Mouse (Mus musculus): ENCODE results near the gene L3hypdh. TPM values are rescaled to one million over a fixed set of nuclear protein-coding genes. Genes with fewer than 3 reads are reported as not detected.

Gene L3hypdh
- polyA plus RNA-seq, 1 experiment, result 5.5 TPM

GRCm38 (mm10) chr12:72023572-72023971, 61.7 kb downstream of the L3hypdh start:
- Histone ChIP-seq H3K4me1 (ENCODE audit: control insufficient read depth, insufficient read depth, low read length) (no peaks in the 10 kb centered on the region), H3K27me3 (ENCODE audit: control insufficient read depth, insufficient read depth, low read length, poor library complexity, severe bottlenecking) (no peaks in the 10 kb centered on the region), H3K9ac (ENCODE audit: low read depth, poor library complexity, severe bottlenecking) (no peak overlapping the region), H3K27ac (ENCODE audit: insufficient read depth, low read length) (no peak overlapping the region), H3K9me3 (replicated peaks; ENCODE audit: control insufficient read depth, insufficient read depth, low read length, poor library complexity, severe bottlenecking) (no peaks in the 10 kb centered on the region), H3K36me3 (ENCODE audit: control insufficient read depth, insufficient read depth, low read length, poor library complexity, severe bottlenecking) (no peaks in the 10 kb centered on the region), H3K4me3 (ENCODE audit: low read depth, low read length) (no peak overlapping the region)
- no peak for TF ChIP-seq CTCF (IDR thresholded peaks at IDR 0.05; ENCODE audit: low read depth, low read length)

Other genes starting within 250 kb of the L3hypdh start
- 0.97 and 1.8 TPM in 2 replicates for gene Gpr135, start 14.3 kb downstream of the L3hypdh start, polyA plus RNA-seq (2011; ENCODE audit: insufficient read depth, insufficient read length, low read depth, missing spikeins)
- 42.1 and 42.6 TPM in 2 replicates for gene Jkamp, start 150 bp upstream of the L3hypdh start, polyA plus RNA-seq (2011; ENCODE audit: insufficient read depth, insufficient read length, low read depth, missing spikeins)
- gene Ccdc175, start 99.6 kb upstream of the L3hypdh start, polyA plus RNA-seq (2011; ENCODE audit: insufficient read depth, insufficient read length, low read depth, missing spikeins), result not detected in 2 replicates

All from ES-Bruce4 (cell line).